Mouse (Mus musculus): ENCODE data around the gene Ripk4. TPM values are rescaled to one million over a fixed set of nuclear protein-coding genes. Genes with fewer than 3 reads are reported as not detected.

The Ripk4 gene
- total and polyA plus RNA-seq, 3 experiments = not detected

GRCm38 (mm10) chr16:97730321-97730720 is 33.3 kb downstream of the Ripk4 start:
- H3K4me3 ChIP-seq (ENCODE audit: control insufficient read depth in 1 of 2, insufficient read depth in 1 of 2, low read depth in 2 of 2, low read length in 2 of 2) = no peak overlapping the region
- H3K9me3 ChIP-seq (replicated peaks; ENCODE audit: insufficient read depth, low read length) = no peaks in the 10 kb centered on the region
- no peak overlapping the region for H3K9ac ChIP-seq (ENCODE audit: control insufficient read depth, low read depth, low read length, poor library complexity, severe bottlenecking)
- H3K36me3 ChIP-seq (ENCODE audit: control insufficient read depth in 1 of 2, insufficient read depth in 2 of 2, low read length in 2 of 2) = no peaks in the 10 kb centered on the region
- H3K27me3 ChIP-seq (ENCODE audit: control insufficient read depth in 1 of 2, insufficient read depth in 2 of 2, low read length in 2 of 2) = peaks cover 0 to 5% of the 10 kb centered on the region in 2 experiments; a peak in 3 of 4 replicates
- H3K79me2 ChIP-seq (ENCODE audit: control insufficient read depth, insufficient read depth, low read length, poor library complexity) = no peaks in the 10 kb centered on the region
- H3K27ac ChIP-seq (ENCODE audit: control insufficient read depth, low read depth, low read length) = no peak overlapping the region
- TF ChIP-seq CTCF (IDR thresholded peaks at IDR 0.05 in 2 of 3, conservative IDR thresholded peaks at IDR 0.05 in 1 of 3; ENCODE audit: control insufficient read depth in 1 of 3, insufficient read depth in 1 of 3, low read depth in 2 of 3, low read length in 3 of 3, poor library complexity in 1 of 3, severe bottlenecking in 1 of 3) (no peak), EP300 (IDR thresholded peaks at IDR 0.05; ENCODE audit: low read depth in 1 of 2, low read length in 2 of 2) (no peak), SMC3 (IDR thresholded peaks at IDR 0.05; ENCODE audit: low read depth, low read length) (no peak), UBTF (IDR thresholded peaks at IDR 0.05; ENCODE audit: borderline replicate concordance, insufficient read depth, low read depth, low read length) (no peak), TBP (IDR thresholded peaks at IDR 0.05; ENCODE audit: low read depth, low read length) (no peak), GABPA (IDR thresholded peaks at IDR 0.05; ENCODE audit: low read depth, low read length) (no peak), JUND (IDR thresholded peaks at IDR 0.05; ENCODE audit: low read depth, low read length) (no peak), USF2 (IDR thresholded peaks at IDR 0.05; ENCODE audit: borderline replicate concordance in 1 of 2, insufficient read depth in 1 of 2, low read depth in 1 of 2, low read length in 2 of 2) (no peak)
- no peaks in the 10 kb centered on the region for H3K4me1 ChIP-seq (ENCODE audit: control insufficient read depth in 1 of 2, insufficient read depth in 2 of 2, low read length in 2 of 2)
- DNase-seq (ENCODE audit: low read depth, low spot score) = no peak

- no peak for TF ChIP-seq E2F4 (IDR thresholded peaks at IDR 0.05; ENCODE audit: borderline replicate concordance, low read depth, low read length)
- TF ChIP-seq TBP (IDR thresholded peaks at IDR 0.05; ENCODE audit: low read depth, low read length) = no peak
- TF ChIP-seq ZNF384 (IDR thresholded peaks at IDR 0.05; ENCODE audit: low read depth, low read length) = no peak
- TF ChIP-seq RCOR1 (IDR thresholded peaks at IDR 0.05; ENCODE audit: low read depth, low read length) = no peak
- TF ChIP-seq CHD1 (IDR thresholded peaks at IDR 0.05; ENCODE audit: low read depth, low read length) = no peak
- H3K9ac ChIP-seq (ENCODE audit: control insufficient read depth, low read depth, low read length, poor library complexity, severe bottlenecking) = no peak overlapping the region
- no peaks in the 10 kb centered on the region for H3K36me3 ChIP-seq (ENCODE audit: control insufficient read depth in 1 of 2, insufficient read depth in 2 of 2, low read length in 2 of 2)
- DNase-seq (ENCODE audit: low read depth, low spot score) = no peak
- no peaks in the 10 kb centered on the region for H3K4me1 ChIP-seq (ENCODE audit: control insufficient read depth in 1 of 2, insufficient read depth in 2 of 2, low read length in 2 of 2)
- no peak overlapping the region for H3K4me3 ChIP-seq (ENCODE audit: control insufficient read depth in 1 of 2, insufficient read depth in 1 of 2, low read depth in 2 of 2, low read length in 2 of 2)
- H3K79me2 ChIP-seq (ENCODE audit: control insufficient read depth, insufficient read depth, low read length, poor library complexity) = no peaks in the 10 kb centered on the region
- H3K27ac ChIP-seq (ENCODE audit: control insufficient read depth, low read depth, low read length) = no peak overlapping the region
- H3K27me3 ChIP-seq (ENCODE audit: control insufficient read depth in 1 of 2, insufficient read depth in 2 of 2, low read length in 2 of 2) = peaks cover 0 to 5% of the 10 kb centered on the region in 2 experiments; a peak in 2 of 4 replicates
- H3K9me3 ChIP-seq (replicated peaks; ENCODE audit: insufficient read depth, low read length) = no peaks in the 10 kb centered on the region
These were observed 37.2 kb downstream of the Ripk4 start for GRCm38 (mm10) chr16:97726436-97726835.

- Histone ChIP-seq H3K27ac (ENCODE audit: control insufficient read depth, low read depth, low read length) (no peak overlapping the region), H3K4me1 (ENCODE audit: control insufficient read depth in 1 of 2, insufficient read depth in 2 of 2, low read length in 2 of 2) (no peaks in the 10 kb centered on the region), H3K79me2 (ENCODE audit: control insufficient read depth, insufficient read depth, low read length, poor library complexity) (no peaks in the 10 kb centered on the region), H3K36me3 (ENCODE audit: control insufficient read depth in 1 of 2, insufficient read depth in 2 of 2, low read length in 2 of 2) (no peaks in the 10 kb centered on the region), H3K27me3 (ENCODE audit: control insufficient read depth in 1 of 2, insufficient read depth in 2 of 2, low read length in 2 of 2) (no peaks in the 10 kb centered on the region), H3K9ac (ENCODE audit: control insufficient read depth, low read depth, low read length, poor library complexity, severe bottlenecking) (no peak overlapping the region), H3K9me3 (replicated peaks; ENCODE audit: insufficient read depth, low read length) (no peaks in the 10 kb centered on the region), H3K4me3 (ENCODE audit: control insufficient read depth in 1 of 2, insufficient read depth in 1 of 2, low read depth in 2 of 2, low read length in 2 of 2) (no peak overlapping the region)
- TF ChIP-seq NELFE (IDR thresholded peaks at IDR 0.05; ENCODE audit: low read depth, low read length) (no peak), MAZ (IDR thresholded peaks at IDR 0.05; ENCODE audit: low read depth, low read length) (no peak)
- no peak for DNase-seq (ENCODE audit: low read depth, low spot score)
These were observed 43.5 kb downstream of the Ripk4 start for GRCm38 (mm10) chr16:97720093-97720492.
